Mouse (Mus musculus) neutrophil, adult 5-6 weeks (primary cell): ENCODE data around the gene Grm8. TPM values are rescaled to one million over a fixed set of nuclear protein-coding genes. Genes with fewer than 3 reads are reported as not detected.
"Not testable (repeated sequence)": the region's sequence is repeated elsewhere in the genome, so short reads cannot be mapped to it uniquely, and the experiment has no call there.

Experiments
- ATAC-seq: fragments of 151-379, 151-347 bp; 2 replicates; pipeline ENCODE4 v1.8.0; 2017; ENCODE audit warnings: mild to moderate bottlenecking, moderate TSS enrichment; ENCODE audit not compliant: insufficient number of reproducible peaks, poor library complexity, low FRiP score, severe bottlenecking; ENCODE audit errors: extremely low read depth
- total RNA-seq: library from RNA; stranded (forward); fragments of 200-1000 nt; gene quantifications from 2 replicates; pipeline ENCODE4 v1.2.3, GENCODE M21; 2017

Gene Grm8
- total RNA-seq, 1 experiment from 2014 or later: not detected

DNA sequence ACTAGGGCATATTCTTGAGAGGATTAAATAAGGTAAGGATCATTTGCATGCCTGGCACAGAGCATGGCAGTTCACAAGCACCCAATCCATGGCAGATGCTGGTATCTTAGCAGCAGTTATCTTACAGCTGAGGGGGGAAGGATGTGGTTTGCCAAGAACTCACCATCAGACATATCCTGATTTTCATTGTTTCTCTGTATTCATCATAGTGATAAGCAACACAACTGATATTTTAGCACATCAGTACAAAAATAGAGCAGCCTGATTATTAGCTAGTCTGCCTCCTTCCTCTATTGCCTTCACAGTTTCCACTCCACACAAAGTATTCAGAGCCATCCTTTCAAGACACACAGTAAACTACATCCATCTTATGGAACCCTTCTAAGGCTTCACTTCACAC is 230.6 kb downstream of the Grm8 start:
- ATAC-seq: no peak

DNA sequence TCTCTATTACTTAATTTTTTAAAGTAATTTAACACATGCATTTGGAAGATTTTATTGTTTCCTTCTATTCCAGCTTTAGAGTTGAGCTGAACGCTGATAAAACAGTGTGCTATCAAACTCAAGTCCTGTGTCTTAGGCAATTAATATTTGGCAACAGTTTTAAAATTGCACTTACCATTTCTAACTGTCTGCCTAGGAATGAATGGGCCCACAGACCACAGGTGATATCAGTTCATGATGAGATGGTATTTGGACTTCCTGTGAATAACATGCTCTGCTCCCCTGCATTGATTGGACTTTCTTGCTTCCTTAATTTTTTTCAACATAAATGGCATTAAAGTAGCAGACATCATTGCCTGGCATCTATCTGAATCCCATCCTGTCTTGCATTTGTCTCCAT is 232.8 kb downstream of the Grm8 start:
- no peak for ATAC-seq

DNA sequence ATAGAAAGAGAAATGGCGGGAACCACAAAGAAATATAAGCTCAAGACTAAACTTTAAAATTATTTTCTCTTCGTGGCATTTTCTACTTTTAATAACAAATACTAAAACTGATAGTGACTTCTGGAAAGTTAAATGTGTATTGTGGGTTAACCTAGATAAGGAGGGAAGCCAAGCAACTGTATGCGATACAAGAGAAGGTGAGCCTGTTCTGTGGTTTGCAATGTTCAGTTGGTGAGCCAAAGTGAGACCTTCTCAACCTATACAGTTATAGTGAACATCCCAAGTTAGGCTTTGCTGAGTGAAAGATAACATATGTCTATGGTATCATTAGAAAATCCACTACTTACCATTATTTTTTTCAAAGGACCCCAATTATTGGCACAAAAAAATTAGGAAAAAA is 233.6 kb downstream of the Grm8 start:
- no peak for ATAC-seq

DNA sequence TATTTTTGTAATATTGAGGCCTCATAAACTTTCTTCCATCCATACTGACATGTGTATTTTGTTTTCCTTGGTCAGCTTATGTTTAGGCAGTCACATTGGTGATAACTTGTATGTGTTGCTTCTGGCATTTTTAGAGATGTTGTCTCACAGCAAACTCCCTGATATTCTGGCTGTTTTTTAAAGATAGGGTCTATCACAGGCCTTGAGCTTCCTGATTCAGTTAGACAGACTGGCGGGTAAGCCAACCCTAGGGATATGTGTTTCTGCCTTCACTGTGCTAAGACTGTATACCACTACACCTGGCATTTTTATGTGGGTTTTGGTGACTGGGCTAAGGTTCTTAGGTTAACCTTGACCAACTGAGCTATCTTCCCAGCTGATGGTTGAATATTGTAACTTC is 239.8 kb downstream of the Grm8 start:
- ATAC-seq: no peak

DNA sequence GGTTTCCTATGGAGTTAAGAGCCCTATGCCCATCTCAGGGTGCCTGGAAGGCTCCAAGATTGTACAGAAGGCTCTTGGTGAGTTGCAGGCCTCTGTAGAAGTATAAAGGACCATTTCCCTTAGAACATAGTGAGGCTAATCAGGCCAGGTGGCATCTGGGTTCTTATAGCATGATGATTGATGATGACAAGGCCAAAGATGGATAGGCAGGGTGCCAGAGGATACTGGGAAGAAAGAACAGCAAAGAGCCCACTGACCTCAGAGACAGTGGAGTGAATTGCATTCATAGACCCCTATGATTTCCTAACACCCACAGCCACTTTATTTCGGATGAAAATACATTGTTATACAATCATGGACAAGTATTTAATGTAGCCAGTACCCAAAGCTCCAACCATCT is 242.1 kb downstream of the Grm8 start:
- ATAC-seq: no peak

DNA sequence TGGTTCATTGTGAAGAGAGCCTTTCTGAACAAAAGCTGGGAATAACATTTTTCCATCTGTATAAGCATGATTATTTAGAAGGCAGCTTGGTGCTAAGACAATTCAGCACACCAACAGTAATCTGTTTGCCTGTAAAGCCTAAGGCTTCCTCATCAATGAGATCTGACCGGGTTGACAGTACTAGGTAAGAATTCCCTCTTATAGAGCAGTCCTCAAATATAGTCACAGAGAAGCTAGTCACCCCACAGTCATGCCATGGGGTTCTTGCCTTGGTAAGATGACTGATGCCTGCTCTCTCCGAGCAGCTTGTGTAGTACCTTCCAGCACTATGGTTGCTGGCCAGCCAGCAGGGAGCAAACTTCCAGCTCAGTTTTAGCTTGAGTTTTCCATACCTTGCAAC is 246.6 kb downstream of the Grm8 start:
- no peak for ATAC-seq

DNA sequence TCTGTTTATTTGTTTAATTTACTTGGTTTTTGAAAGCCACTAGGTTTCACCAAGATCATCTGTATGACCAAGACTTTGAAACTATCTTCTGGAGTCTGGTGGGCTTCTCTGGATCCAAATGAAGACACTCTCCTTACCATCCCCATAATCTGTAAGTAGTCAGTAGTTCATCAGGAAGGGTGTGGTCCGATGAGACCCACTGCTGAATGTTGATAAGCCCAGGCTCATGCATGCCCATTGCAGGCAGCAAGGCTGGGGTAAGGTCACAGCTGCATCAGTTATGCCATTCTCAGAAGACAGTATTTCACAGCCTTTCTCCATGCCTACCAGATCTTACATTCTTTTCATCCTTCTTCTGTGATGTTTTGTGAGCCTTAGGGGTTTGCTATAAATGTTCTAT is 247.1 kb downstream of the Grm8 start:
- no peak for ATAC-seq

DNA sequence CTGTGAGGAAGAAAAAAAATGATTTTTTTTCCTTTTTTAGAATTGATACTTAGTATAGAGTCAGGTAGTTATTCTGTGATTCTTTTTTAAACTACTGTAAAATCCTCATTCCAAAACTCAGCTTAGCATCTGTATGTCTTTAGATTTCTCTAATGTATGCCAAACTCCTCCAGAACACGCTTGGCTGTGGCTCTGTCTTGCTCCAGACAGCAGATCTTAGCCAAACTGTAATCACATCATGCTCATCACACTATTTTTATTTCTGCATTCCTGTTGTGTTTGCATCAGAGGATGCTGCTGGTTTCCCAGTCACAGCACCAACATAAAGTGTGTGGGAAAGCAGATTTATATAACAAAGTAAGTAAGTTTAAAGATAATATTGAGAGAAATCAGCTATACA is 249.2 kb downstream of the Grm8 start:
- no peak for ATAC-seq

DNA sequence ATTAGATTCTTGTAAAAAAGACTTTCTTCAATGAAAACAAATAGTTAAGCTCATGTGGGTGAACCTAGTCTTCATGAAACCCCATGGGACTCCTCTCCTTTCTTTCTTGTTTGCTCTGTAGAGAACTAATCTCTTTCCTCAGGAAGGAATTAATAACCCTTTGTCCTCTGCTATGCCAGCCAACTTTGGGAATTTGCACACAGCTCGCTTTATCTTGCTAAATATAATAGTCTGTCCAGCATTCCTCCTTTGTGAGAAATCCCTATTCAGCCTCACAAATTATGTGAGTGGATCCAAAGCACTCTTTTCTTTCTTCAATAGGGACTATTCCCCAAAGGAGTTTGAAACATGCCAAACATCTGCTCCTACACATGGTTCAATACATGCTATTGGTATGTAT is 285.3 kb downstream of the Grm8 start:
- no peak for ATAC-seq

DNA sequence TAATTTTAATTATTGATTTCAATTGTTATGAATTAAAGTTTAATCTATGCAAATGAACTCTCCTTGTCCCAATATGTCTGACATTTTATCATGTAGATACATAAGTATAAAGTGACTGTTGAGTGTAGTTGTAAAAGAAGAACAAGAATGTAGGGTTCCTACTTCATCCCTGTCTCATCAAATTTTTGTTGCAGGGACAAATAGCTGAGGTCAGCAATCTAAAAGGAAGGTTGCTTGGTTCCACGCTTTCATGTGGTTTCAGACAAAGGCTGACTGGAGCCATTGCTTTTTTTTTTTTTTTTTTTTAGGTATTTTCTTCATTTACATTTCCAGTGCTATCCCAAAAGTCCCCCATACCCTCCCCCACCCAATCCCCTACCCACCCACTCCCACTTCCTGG is 298.8 kb downstream of the Grm8 start:
- ATAC-seq: no peak

DNA sequence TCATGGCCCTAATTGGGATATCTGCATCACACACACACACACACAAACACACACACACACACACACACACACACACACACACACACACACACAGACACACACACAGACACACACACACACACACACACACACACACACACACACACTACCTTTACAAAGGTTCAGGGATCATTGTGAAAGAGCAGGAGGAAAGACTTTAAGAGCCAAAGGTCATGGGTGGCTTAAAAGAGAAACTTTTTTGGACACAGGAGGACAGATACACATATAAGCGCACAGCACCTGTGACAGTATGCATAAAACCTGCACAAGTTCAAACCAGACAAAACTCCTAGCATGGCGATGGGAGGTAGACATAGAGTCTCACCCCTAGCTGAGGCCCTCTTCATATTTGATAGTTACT is 315.2 kb downstream of the Grm8 start:
- ATAC-seq: not testable (repeated sequence)

DNA sequence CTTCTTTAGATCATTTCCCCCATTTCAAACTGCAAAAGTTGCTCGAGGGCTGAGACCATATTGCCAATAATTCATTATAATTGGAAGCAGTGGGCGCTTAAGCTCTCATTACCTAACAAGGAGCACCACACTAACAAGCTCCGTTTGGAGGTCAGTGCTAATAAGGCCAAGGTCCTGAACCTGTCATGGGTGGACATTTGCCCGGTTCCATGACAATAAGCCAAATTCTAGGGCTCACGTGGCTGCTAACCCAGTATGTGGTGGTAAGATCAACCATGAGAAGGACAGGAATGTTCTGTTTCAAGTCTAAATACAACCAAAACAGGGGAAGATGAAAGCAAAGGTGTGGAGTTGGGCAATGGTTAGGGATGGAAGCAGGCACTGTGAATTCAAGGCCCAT is 322.2 kb downstream of the Grm8 start:
- no peak for ATAC-seq

DNA sequence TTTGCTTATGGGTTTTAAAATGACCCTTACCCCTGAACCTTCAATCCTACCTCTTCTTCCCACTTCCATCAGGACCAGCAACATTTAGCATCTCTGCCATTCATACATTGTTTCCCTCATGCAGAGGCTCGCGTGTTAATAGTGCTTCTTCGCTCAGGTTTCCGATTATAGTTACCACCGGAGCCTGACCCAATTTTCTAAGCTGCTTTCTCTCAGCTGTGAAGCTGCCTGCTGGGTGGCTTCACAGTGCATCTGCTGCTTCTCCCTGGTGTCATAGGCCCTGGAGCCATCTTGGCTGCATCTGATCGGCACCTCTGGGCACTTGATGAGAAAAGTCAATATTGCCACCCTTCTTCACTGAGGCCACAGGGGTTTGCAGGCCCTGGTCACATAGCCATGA is 325.0 kb downstream of the Grm8 start:
- ATAC-seq: 0 out of 2 replicates have a peak, but pooled peaks have one; percentile 13

DNA sequence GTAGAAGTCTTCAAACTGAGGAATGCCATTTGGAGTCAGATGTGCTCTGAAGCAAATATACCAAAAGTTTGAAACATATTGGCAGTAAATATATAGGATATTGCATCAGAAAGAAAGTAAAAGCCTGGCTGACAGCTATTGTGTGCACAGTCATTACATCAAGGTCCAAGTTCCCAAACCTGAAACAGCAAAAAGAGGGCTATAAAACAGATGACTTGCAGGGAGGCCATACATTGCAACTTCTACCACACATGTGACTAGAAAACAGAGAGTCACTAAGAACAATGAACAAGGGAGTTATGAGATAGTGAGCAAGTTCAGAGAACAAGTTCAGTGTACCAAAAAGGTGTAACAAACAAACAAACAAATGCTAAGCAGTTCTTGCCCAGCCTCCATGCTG is 328.2 kb downstream of the Grm8 start:
- no peak for ATAC-seq

DNA sequence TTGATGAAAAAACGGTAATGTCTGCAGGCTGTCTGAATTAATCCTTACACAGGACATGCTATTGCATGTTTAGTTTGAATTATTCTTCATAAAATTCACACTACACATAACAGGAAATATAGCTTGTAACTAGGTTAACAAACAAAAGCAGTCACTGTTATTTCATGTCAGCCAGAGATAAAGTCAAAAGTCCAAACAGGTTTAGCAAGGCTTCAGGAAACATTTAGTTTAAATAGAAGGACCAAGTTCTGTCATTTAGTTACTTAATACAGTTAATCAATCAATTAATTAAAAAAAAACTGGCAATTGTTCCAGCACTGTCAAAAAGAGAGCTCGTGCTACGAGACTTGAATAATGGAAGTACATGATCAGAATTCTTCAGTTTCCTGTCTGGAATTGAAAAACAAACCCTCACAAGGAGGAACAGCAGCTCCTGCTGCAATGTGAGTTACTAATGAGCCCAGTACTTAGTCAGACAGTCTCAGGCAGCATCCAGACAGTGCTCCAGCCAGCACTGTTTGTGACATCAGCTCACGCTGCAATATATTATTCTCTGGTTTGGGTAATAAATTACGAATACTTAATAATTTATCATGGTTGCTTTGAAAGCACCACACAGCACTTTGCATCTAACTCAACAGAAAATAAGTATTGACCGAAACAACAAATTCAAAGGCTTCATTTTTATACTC is 334.0 kb downstream of the Grm8 start:
- ATAC-seq: no peak

DNA sequence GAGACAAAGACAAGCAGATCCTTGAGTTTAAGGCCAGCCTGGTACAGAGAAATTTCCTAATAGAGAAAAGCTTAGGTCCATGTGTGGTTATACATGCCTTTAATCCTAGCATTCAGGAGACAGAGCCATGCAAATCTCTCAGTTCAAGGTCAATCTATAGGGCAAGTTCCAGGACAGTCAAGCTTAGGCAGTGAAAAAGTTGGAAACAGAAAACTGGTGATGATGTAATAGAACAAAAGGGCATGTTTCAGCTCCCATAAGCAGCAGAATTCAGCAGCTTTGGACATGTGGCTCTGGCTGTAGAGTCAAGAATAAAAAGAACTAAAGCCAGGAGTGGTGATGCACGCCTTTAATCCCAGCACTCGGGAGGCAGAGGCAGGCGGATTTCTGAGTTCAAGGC is 336.2 kb downstream of the Grm8 start:
- ATAC-seq: no peak

DNA sequence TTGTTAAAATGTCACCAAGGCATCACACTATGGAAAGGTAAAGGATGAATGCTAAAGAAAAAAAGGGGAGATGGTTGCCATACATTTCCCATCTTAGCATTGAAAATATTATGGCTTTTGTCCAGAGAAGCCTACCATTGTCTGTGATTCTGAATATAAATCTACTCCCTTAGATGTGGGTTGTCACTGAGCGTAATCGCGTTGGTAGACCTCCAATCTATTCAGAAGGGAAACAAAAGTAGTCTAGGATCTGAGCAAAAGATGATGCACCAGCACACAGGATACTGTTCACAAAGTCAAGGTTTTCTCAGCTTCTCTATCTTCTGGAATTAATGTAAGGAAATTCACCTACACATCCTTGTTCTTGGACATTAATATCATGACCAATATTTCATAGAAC is 345.4 kb downstream of the Grm8 start:
- no peak for ATAC-seq

DNA sequence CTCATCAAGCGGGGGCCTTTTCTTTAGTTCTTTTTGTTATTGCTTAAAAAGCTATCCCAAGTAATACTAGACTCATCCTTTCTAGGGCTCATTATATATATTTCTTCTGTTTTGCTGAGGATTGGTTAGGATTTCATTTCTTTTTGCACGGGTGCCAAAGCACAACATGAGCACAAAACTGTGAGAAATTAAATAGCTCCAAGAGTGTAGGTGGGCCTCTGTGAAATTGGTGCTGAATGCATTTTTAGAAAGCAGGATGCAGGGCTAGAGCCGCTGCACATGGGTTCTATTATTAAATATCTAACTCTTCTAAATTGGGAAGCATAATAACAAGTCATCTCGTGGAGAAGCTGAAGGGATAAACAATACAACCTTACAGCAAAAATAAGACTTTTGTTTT is 345.8 kb downstream of the Grm8 start:
- ATAC-seq: no peak

DNA sequence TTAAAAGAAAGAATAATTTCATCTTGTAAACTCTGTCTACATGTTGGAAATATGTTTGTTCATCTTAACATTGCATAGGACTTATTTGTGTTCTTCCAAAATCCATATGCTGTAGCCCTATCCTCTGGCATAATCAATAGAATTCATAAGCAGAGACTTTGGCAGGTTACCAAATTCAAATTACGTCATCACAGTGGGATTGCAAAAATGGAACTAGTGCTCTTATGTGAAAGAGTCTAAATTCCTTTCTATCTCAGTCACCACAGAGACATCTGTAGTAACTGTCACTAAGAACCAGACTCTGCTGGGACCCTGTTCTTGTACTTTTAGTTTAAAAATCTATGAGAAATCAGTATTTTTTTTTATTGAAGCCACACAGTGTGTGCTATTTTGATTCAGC is 352.7 kb downstream of the Grm8 start:
- ATAC-seq: no peak

DNA sequence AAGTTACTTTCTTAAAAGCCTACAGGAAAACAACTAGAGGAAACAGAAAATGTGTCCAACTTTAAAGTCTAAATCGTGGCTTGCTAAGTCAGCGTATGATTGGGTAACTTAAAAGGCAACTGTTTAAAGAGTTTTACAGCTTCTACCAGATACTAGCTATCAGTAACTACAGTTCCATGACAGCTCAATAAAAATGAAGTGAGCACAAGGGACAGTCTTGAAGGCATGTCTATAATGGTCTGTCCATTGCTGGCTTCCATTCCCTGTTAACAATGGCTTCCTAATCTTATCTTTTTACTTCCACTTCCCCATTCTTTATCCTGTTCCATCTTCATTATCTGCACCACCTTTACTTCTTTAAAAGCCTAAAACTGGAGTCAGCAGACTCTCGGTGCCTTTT is 353.6 kb downstream of the Grm8 start:
- no peak for ATAC-seq

DNA sequence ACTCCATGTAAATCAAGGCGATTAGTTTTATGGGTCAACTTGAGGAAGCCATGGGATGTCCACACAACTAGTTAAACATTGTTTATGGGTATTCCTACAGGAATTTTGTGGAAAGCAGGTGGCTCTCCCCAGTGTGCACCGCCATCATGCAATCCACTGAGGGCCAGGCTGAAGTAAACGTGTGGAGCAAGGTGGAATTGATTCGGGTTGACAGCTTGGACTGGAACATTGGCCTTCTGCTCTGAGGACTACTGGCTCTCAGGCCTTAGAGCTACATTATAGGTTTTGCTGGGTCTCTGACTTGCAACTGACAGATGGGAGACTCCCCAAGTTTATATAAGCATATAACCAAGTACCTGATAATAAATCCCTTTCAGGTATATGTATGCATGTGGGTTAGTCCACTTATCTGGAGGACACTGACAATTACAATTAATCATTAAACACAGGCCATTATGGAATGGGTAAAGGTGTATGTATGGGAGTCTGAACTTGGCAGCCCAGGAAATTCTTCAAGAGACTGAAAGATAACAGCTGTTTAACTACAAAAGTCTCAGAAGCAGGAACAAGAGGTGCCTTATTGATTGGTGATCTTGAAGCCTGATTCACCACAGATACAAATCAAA is 359.2 kb downstream of the Grm8 start:
- ATAC-seq: no peak
